10 mouse cellular contexts compared by ENCODE assay signal in genomic region chr7:132302508-132303241, GRCm38 (mm10). TPM values are rescaled to one million over a fixed set of nuclear protein-coding genes. Genes with fewer than 3 reads are reported as not detected.
DNase-seq lines count a peak whose midpoint lies in the region; ATAC-seq and TF ChIP-seq lines count a peak whose summit lies in the region.
"Had no signal": no experiment of that assay in that cellular context is flagged by ENCODE, and none has a peak within 500 bp of the region (broad histone marks: within the 10 kb centered on the region; RNA-seq: fewer than 3 reads in every experiment).

No protein-coding gene starts in this region.

- no peaks in the 10 kb centered on the region for H3K36me3 ChIP-seq in forebrain, embryonic 10.5 days (replicated peaks)
- H3K36me3 ChIP-seq in forebrain, embryonic 11.5 days (ENCODE audit: control insufficient read depth, insufficient read depth, low read length), result no peaks in the 10 kb centered on the region
- H3K36me3 ChIP-seq in lung, embryonic 15.5 days, result no peaks in the 10 kb centered on the region
- no peaks in the 10 kb centered on the region for H3K36me3 ChIP-seq in myocyte (ENCODE audit: control insufficient read depth, insufficient read depth)
- H3K36me3 ChIP-seq: liver, embryonic 15.5 days had no signal

- no peak overlapping the region for H3K4me2 ChIP-seq in forebrain, embryonic 11.5 days (ENCODE audit: low read depth, low read length, severe bottlenecking)
- no peak overlapping the region for H3K4me2 ChIP-seq in lung, embryonic 15.5 days
- peak overlapping the region; percentile 16 for H3K4me2 ChIP-seq in myocyte (ENCODE audit: low read depth)
- H3K4me2 ChIP-seq: liver, embryonic 15.5 days had no signal

- no peaks in the 10 kb centered on the region for H3K27me3 ChIP-seq in forebrain, embryonic 10.5 days (ENCODE audit: poor library complexity, severe bottlenecking)
- H3K27me3 ChIP-seq in forebrain, embryonic 11.5 days (ENCODE audit: control insufficient read depth, insufficient read depth, low read length), result no peaks in the 10 kb centered on the region
- H3K27me3 ChIP-seq in lung, embryonic 15.5 days, result no peaks in the 10 kb centered on the region
- no peaks in the 10 kb centered on the region for H3K27me3 ChIP-seq in myocyte (ENCODE audit: control insufficient read depth, insufficient read depth, insufficient read length)
- H3K27me3 ChIP-seq: liver, embryonic 15.5 days had no signal

- no peak for ATAC-seq in forebrain, embryonic 11.5 days (replicated peaks; ENCODE audit: low FRiP score)
- ATAC-seq in lung, embryonic 15.5 days (ENCODE audit: borderline replicate concordance, extremely low read depth, low FRiP score, low TSS enrichment), result no peak
- ATAC-seq: forebrain, embryonic 14.5 days had no signal

- H3K9ac ChIP-seq in forebrain, embryonic 11.5 days (ENCODE audit: low read length), result no peak overlapping the region
- H3K9ac ChIP-seq in lung, embryonic 15.5 days, result no peak overlapping the region
- H3K9ac ChIP-seq: liver, embryonic 15.5 days had no signal

- no peak overlapping the region for H3K4me3 ChIP-seq in forebrain, embryonic 10.5 days
- H3K4me3 ChIP-seq in forebrain, embryonic 11.5 days (ENCODE audit: low read depth, low read length), result no peak overlapping the region
- no peak overlapping the region for H3K4me3 ChIP-seq in lung, embryonic 15.5 days
- no peak overlapping the region for H3K4me3 ChIP-seq in myocyte
- no peak overlapping the region for H3K4me3 ChIP-seq in left cerebral cortex, adult 2 months
- H3K4me3 ChIP-seq: liver, embryonic 15.5 days had no signal

- peak overlapping the region; percentile 35; the same call in 1 of the 2 replicates for H3K27ac ChIP-seq in forebrain, embryonic 10.5 days
- no peak overlapping the region for H3K27ac ChIP-seq in forebrain, embryonic 11.5 days (ENCODE audit: low read depth, low read length)
- 0 out of 2 replicates have a peak overlapping the region, but pooled peaks have one; percentile 4 for H3K27ac ChIP-seq in lung, embryonic 15.5 days
- H3K27ac ChIP-seq in left cerebral cortex, adult 2 months, result no peak overlapping the region; the same call in 1 of the 2 replicates
- H3K27ac ChIP-seq: liver, embryonic 15.5 days had no signal

- TF ChIP-seq POLR2A in myocyte (IDR thresholded peaks at IDR 0.05; ENCODE audit: insufficient read length, low read depth), result no peak

- TF ChIP-seq CTCF in left cerebral cortex, adult 2 months (IDR thresholded peaks at IDR 0.05), result no peak

- no peak for DNase-seq in forebrain, embryonic 10.5 days (ENCODE audit: extremely low spot score, low spot score)
- DNase-seq in forebrain, embryonic 11.5 days (ENCODE audit: low spot score), result no peak
- DNase-seq in lung, postnatal 25 days (ENCODE audit: low spot score), result no peak
- peak; percentile 24 for DNase-seq in gastrocnemius, adult 18-20 months (ENCODE audit: low spot score)
- DNase-seq in left cerebral cortex, adult 2 months (ENCODE audit: extremely low spot score in 1 of 2, low spot score in 2 of 2), result no peak
- DNase-seq in spleen, postnatal 14 days (ENCODE audit: low spot score in 2 of 2), result no peak

- no peaks in the 10 kb centered on the region for H3K9me3 ChIP-seq in forebrain, embryonic 10.5 days
- H3K9me3 ChIP-seq in forebrain, embryonic 11.5 days (ENCODE audit: control insufficient read depth, low read length), result no peaks in the 10 kb centered on the region
- no peaks in the 10 kb centered on the region for H3K9me3 ChIP-seq in lung, embryonic 15.5 days
- H3K9me3 ChIP-seq: liver, embryonic 15.5 days had no signal

- peaks cover 28% of the 10 kb centered on the region for H3K4me1 ChIP-seq in forebrain, embryonic 10.5 days
- no peaks in the 10 kb centered on the region for H3K4me1 ChIP-seq in forebrain, embryonic 11.5 days (replicated peaks; ENCODE audit: control insufficient read depth, insufficient read depth, low read length)
- peaks cover 83% of the 10 kb centered on the region for H3K4me1 ChIP-seq in lung, embryonic 15.5 days

- H3K79me2 ChIP-seq in myocyte (ENCODE audit: control insufficient read depth, insufficient read depth), result peaks cover 73% of the 10 kb centered on the region

- WGBS in forebrain, embryonic 10.5 days, result 83% methylated on average over 8 of the region's 8 CpGs
- WGBS in forebrain, embryonic 11.5 days, result 84% methylated on average over 8 of the region's 8 CpGs
- WGBS in lung, embryonic 15.5 days, result 61% methylated on average over 8 of the region's 8 CpGs

- intact Hi-C loops in left cerebral cortex, adult 2 months (cut with DNase I), result no loop called here

- H3ac ChIP-seq in myocyte (ENCODE audit: control insufficient read depth, insufficient read length), result no peak overlapping the region

TF ChIP-seq in myocyte, 11 proteins besides CTCF, POLR2A, EP300 and RAD21:
- TF ChIP-seq USF1 (IDR thresholded peaks at IDR 0.05; ENCODE audit: low read depth), result peak; percentile 48
- no peak for TF ChIP-seq MAX (IDR thresholded peaks at IDR 0.05; ENCODE audit: low read depth)

RNA-seq across cellular contexts. Expression of gene Chst15, which starts 14.4 kb away (rescaled TPM):
- polyA plus RNA-seq in forebrain, embryonic 10.5 days (2016; fragmentation: Nextera tagmentation; extraction: Ambion mirVana), result 9.2 and 9.7 TPM in 2 replicates
- polyA plus RNA-seq in forebrain, embryonic 11.5 days (2014; fragmentation: Nextera tagmentation; extraction: Ambion mirVana), result 10.9 and 13.1 TPM in 2 replicates
- polyA plus RNA-seq in lung, embryonic 15.5 days (2015; fragmentation: Nextera tagmentation; extraction: Ambion mirVana), result 17.8 and 20.3 TPM in 2 replicates
- total RNA-seq in gastrocnemius, adult 18-20 months (2021), result 1 to 10 TPM; 1.6 to 2.0 TPM
- 13.4 TPM for polyA plus RNA-seq in myocyte (2012; fragmentation: generic; extraction: Trizol)
- total RNA-seq in left cerebral cortex, adult 2 months (2021), result 10 to 100 TPM; 43.0 to 44.6 TPM

Comparison
In these comparisons a context has a peak if more than half of its experiments do, and no peak if none do; other contexts are left out.
1. H3K27ac ChIP-seq: peak in forebrain, embryonic 10.5 days (single experiment) and lung, embryonic 15.5 days (single experiment); none in forebrain, embryonic 11.5 days (single experiment) and left cerebral cortex, adult 2 months (single experiment).